Mouse (Mus musculus): Measurements from ENCODE around the gene Olfr1367.
A peak's percentile ranks its signal among the peaks of the same experiment; 100 is the strongest.

Olfr1367 gene

DNA sequence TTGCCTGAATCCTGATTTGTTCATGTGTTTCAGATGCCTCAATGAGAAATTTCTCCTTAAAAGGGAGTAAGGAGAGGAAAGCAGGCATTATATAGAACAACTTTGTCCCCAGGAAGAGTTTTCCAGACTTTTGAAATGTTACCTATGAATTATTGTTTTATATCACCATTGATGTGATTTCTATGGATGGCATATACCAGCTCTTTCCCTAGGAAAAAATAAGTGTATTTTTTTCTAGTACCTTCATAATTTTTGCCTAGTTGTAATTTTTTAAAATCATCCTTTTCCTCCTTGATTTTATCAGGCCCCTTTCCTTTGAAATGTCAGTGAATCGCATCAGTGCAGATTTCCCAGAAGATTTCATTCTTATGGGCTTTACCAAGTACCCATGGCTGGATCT, at the start of gene Olfr1367:
Olfr1367 (plus strand) TSS at position 301 of the 400 bp plus-strand sequence.
- no peak for DNase-seq (ENCODE audit: low read depth, low spot score)

DNA sequence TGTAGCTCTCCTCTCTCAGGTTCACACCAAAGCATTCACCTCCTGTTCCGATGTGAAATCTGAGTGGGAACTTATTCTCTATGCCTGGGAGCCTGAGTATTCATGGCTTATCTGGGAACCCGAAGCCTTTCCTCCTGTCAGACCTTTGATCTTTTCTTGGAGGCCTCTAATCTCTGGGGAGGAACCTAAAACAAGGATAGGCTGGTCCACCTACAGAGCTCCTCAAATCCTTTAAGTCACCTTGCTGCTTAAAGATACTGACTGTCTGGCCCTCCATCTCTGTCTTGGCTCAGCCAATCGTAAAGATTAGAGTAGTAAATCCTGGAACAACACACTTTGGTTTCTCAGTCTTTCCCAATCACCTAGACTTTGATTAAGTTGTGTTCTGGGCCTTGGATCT, 48.2 kb upstream of the Olfr1367 start:
- no peak for DNase-seq (ENCODE audit: low read depth, low spot score)

- no peak for DNase-seq (ENCODE audit: low read depth, low spot score)
Measured at GRCm38 (mm10) chr13:21304483-21305066, 42.1 kb upstream of the Olfr1367 start.

DNA sequence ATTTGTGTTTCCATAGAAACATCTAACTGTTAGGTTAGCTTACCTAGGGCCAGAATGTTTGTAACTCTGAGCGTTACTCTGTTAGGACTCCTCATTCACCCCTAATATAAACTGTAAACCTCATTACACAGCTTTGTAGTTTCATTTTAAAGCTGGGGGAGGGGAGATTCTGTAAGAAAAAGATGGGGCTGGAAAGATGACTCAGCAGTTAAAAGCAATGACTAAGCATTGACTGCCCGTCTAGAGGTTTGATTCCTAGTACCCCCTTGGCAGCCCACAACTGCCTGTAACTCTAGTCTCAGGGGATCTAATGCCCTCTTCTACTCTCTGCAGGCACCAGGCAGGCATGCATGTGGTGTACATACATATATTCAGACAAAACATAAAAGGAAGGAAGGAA, 36.9 kb upstream of the Olfr1367 start:
- no peak for DNase-seq (ENCODE audit: low read depth, low spot score)

- DNase-seq (ENCODE audit: low read depth, low spot score) = no peak
Measured at GRCm38 (mm10) chr13:21311926-21312325, 34.8 kb upstream of the Olfr1367 start, which contains the start of gene Gpx6. Gene Gpx6 (plus strand): TSS chr13:21312125.

- no peak for DNase-seq (ENCODE audit: low read depth, low spot score)
Measured at GRCm38 (mm10) chr13:21312854-21313253, 33.9 kb upstream of the Olfr1367 start.

GRCm38 (mm10) chr13:21313903-21314302, 32.8 kb upstream of the Olfr1367 start:
- DNase-seq (ENCODE audit: low read depth, low spot score) = no peak

DNA sequence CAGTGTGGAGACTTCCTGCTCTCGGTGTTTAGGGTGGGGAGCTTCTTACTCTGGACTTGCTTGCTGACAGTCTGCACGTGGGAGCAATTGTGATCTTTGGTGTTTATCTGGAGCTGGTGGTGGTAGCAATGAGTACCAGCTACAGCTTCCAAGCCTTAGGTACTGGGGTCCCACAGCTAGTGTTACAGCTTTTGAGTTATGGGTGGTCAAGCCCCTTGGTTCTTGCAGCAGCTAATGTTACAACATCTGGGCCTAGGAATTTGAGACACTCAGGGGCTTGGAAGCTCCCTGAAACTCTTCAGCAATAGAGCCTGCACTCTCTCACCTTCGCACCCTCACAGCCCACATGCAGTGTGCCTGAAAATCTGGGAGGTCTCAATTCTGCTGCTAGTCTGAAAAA, 26.4 kb upstream of the Olfr1367 start:
- no peak for DNase-seq (ENCODE audit: low read depth, low spot score)

GRCm38 (mm10) chr13:21321890-21322494, 24.7 kb upstream of the Olfr1367 start:
- no peak for DNase-seq (ENCODE audit: low read depth, low spot score)

DNA sequence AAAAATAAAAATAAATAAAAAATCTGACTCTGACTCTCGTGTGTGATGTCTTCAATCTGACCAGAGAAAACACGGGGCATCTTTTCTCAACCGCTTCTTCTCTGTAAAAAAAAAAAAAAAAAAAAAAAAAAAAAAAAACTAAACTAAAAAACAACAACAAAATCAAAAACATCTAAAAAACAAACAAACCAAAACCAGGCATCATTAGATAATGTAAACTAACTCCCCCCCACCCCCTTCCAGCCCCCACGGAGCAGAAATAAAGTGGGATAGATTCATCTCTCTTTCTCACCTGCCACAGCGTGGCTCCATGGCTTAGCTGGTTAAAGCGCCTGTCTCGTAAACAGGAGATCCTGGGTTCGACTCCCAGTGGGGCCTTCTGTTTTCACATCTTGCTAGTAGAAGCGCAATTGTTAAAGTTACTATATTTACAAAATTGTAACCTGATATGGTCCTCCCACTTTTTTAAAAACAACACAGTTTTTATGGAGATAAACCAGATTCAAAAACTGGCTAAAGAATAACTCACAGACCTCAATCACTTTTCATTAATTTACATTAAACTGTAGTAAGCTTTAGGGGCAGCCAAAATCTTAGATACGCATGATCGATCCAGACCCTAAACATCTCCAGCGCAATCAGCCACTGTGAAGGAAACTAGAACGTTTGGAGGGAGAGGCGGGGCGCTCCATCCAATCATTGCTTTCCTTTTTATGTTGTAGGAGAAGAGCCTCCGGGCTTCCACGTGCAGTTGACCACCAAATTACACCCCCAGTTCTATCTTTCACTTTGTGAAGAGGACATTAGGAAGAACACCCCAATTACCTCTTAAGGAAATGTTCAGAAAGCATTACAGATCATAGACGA, 24.0 kb upstream of the Olfr1367 start:
- no peak for DNase-seq (ENCODE audit: low read depth, low spot score)

GRCm38 (mm10) chr13:21323405-21323804, 23.3 kb upstream of the Olfr1367 start:
- no peak for DNase-seq (ENCODE audit: low read depth, low spot score)

DNA sequence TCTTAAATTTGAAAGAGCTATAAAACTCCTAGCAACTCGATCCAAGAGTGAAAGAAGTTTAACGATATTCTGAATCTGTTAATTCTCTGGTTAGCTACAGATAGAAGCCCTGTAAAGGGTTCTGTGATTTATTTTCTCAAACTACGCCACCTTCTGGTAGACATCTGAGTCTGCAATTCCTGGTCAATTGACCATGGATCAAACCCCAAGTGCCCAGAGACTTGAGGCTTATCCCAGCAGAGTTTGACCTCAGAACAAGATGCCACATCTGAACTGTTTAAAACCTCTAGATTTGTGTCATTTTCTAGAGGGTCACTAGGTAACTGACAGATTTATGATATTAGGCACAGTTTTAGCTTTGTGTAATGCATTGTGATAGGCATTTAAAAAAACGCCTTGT, 20.5 kb upstream of the Olfr1367 start:
- DNase-seq (ENCODE audit: low read depth, low spot score) = no peak

GRCm38 (mm10) chr13:21326657-21327211, 20.0 kb upstream of the Olfr1367 start:
- DNase-seq (ENCODE audit: low read depth, low spot score) = peak; percentile 53

GRCm38 (mm10) chr13:21327424-21327823, 19.3 kb upstream of the Olfr1367 start:
- no peak for DNase-seq (ENCODE audit: low read depth, low spot score)

GRCm38 (mm10) chr13:21350593-21350992, 3.9 kb downstream of the Olfr1367 start:
- no peak for DNase-seq (ENCODE audit: low read depth, low spot score)

- peak; percentile 79 for DNase-seq (ENCODE audit: low read depth, low spot score)
Measured at GRCm38 (mm10) chr13:21362621-21363248, 16.0 kb downstream of the Olfr1367 start, which contains the start of gene Zscan12. Gene Zscan12 (plus strand): TSS chr13:21362820.

DNA sequence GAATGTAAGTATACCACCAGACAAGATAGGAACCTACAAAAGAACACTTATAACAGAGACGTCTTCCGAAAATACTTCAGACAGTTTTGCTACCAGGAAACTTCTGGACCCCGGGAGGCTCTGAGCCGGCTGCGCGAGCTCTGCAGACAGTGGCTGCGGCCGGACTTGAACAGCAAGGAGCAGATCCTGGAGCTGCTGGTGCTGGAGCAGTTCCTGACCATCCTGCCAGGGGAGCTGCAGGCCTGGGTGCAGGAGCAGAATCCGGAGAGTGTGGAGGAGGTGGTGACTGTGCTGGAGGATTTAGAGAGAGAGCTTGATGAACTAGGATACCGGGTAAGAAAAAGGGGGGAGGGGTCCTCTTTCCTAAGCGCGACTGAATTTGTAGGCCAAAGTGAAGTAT, 17.0 kb downstream of the Olfr1367 start:
- no peak for DNase-seq (ENCODE audit: low read depth, low spot score)

GRCm38 (mm10) chr13:21366635-21367034, 19.9 kb downstream of the Olfr1367 start:
- peak; percentile 70 for DNase-seq (ENCODE audit: low read depth, low spot score)

DNA sequence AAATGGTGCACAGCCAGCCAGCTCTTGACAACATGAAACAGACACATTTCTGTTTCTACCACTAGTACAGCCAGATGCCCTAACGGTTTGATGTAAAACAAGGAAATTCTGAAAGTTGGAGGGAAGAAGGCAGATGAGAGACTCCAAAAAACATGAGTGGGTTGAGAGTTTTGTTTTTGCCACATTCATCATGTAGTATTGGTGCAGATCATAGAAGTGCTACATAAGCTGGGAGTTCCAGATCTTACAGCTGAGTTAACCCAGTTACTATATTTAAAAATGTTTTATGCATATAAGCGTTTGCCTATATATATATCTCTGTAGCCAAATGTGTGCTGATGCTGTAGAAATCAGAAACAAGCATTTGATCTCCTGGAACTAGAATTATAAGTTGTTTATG, 26.0 kb downstream of the Olfr1367 start:
- DNase-seq (ENCODE audit: low read depth, low spot score) = no peak

DNA sequence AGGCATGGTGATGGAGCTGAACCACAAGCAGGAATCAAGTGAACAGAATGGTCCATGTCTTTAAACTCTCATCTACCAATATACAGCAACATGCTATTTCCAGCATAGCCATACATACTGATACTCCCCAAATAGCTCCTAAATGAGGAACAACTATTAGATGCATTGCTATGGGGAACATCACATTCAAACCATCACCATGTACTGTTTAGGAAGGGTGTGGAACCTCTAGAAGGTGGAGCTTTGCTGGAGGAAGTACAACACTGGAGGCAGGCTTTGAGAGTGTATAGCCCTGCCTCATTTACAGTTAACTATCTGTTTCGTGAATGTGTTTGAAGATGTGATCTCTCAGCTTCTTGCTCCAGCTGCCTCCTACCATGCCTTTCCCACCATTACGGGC, 31.1 kb downstream of the Olfr1367 start:
- DNase-seq (ENCODE audit: low read depth, low spot score) = no peak

- no peak for DNase-seq (ENCODE audit: low read depth, low spot score)
Measured at GRCm38 (mm10) chr13:21395211-21395610, 48.5 kb downstream of the Olfr1367 start.

DNA sequence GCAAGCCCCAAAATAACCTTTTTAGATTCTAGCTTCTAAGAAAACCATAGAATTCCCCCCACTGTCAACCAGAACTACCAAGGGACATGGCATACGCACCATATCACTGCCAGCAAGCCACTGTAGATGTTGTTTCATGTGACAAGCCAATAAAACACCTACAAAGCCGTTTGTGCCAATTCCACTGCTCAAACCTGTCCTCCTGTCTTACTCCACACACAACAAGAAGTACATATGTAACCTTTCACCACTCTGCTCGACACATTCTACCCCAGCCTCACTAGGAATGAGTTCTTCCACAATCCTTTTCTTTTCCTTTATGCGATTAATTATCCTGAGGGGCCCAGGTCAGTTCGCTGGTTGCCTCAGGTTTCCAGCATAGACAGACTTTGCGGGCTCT, 48.9 kb downstream of the Olfr1367 start:
- no peak for DNase-seq (ENCODE audit: low read depth, low spot score)

Data from CD4-positive helper T cell, adult 2 months (primary cell).